Mouse (Mus musculus): ENCODE results near the gene 1700025G04Rik. TPM values are rescaled to one million over a fixed set of nuclear protein-coding genes. Genes with fewer than 3 reads are reported as not detected.

1700025G04Rik gene
- total RNA-seq, 2 experiments from 2014 or later: 21.8 to 26.0 TPM

DNA sequence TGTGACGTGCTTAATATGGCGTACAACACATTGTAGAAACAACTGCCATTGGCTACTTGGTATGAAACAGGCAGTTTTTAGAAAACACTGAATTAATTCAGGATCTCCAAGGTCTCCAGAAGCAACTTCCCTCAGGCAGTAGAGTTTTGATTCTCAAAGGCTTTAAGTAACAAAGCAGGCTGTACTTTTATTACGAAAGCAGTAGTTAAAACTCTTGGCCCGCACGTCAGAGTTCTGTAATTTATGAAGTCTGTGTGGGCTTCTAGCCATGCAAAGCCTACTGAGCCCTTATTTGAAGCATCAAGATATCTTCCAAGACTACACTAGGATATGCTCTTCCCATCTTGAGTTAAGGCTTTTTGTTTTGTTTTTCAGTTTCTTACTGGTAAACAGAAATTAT is 89.5 kb downstream of the 1700025G04Rik start:
- ATAC-seq (replicated peaks; ENCODE audit: poor library complexity, severe bottlenecking): no peak

DNA sequence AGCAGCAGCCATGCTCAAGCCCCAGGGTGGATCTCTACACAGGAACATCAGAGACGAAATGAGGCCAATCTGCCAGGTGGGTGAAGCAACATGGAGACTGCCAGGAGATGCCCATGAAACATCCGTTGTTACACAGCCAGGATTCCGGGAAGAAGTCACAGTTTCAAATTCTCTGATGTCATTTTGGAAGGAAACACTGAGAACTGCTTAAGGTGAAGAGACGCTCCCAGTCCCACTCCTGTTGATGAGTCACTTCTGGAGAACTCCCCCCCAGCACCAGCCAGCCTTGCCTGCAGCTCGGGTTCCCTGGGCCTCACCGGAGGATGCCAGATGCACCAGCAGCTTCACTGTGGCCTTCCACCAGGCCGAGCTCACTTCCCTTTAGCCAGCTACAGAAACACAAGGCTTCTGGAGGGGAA is 90.5 kb downstream of the 1700025G04Rik start:
- peak; percentile 76 for ATAC-seq (replicated peaks; ENCODE audit: poor library complexity, severe bottlenecking)

DNA sequence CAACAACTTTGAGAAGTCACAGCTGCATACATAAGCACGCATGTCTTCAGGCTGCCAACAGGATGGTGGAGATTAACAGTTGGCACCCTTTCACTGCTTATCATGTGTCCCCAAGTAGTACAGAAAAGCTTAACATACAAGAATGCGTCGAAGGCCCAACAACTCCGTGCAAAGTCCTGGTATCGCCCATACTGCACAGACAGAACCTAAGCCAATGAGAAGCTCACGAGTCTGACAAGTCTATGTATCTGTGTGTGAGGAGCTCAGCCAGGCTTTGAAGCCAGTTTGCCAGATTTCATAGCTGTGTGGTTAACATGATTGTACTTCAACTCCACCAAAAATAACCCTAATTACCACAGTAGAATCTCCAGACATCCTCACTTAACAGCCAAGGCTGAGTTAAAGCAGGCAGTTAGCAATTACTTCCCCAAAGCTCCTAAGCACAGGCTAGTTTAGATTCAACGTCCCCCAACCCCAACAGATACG is 91.2 kb downstream of the 1700025G04Rik start:
- peak; percentile 28 for ATAC-seq (replicated peaks; ENCODE audit: poor library complexity, severe bottlenecking)

DNA sequence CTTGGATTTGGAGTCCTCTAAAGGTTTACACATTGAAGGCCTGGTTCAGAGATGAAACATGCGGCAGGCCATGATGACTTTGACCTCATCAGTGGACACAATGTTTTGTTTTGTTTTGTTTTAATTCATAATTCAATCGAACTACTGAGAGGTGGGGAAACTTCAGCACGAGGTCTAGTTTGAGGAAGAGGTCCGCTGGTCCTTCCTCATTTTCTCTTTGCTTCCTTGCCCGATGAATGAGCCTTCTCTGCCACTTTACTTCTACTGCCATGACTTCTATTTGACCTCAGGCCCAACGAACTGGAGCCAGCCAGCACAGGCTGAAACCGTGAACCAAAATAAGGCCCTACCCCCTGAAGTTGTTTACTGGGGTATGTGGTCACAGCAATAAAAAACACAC is 92.3 kb downstream of the 1700025G04Rik start:
- peak; percentile 60 for ATAC-seq (replicated peaks; ENCODE audit: poor library complexity, severe bottlenecking)

DNA sequence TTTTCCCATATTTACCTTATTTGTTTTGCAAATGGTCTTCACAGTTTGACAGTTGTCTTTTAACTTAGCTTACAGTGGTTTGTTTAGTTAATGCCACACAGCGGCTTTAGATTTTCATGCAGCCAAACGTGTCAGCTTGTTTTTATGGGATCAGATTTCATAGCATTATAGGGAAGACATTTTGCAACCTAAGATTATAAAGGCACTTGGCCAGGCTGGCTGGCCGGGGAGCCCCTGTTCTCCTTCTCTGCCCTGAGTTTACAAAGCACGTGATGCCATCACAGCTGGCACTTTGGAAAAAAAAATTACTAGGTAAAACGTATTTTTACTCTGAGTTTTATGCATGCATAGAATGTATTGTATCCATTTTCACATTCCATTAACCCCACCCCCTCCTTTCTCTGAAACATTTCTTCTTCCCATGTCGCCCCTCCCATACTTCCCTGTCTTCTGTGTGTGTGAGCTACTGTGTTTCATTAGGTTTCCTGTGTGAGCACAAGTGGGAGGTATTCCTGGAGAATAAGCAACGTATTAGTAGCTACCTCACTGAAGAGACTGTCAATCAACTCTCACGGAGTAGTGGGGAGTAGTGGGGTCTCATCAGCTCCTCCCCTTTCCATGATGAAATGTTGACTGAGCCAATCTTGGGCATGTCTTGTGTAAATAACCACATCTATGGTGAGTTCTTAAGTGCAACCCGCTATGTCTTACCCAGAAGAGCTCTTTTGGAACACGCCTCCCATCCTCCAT is 93.8 kb downstream of the 1700025G04Rik start:
- ATAC-seq (replicated peaks; ENCODE audit: poor library complexity, severe bottlenecking): peak; percentile 59

DNA sequence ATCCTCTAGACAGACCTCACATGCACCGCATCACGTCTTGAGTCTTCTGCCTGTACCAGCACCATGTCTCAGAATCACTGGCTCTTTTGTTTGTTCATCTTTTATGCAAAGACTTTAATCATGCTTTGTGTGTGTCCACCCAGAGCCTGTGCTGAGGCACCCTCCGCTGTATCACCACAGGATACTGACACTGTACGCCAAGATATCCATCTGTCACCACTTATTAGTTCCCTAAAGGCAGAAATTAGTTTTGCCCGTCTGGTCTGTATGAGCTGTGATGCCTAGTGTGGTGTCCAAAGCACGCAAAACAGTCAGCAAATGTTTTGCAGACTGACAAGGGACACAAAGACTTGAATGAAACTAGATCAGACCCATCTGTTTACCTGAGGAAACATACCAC is 95.7 kb downstream of the 1700025G04Rik start:
- ATAC-seq (replicated peaks; ENCODE audit: poor library complexity, severe bottlenecking): no peak

DNA sequence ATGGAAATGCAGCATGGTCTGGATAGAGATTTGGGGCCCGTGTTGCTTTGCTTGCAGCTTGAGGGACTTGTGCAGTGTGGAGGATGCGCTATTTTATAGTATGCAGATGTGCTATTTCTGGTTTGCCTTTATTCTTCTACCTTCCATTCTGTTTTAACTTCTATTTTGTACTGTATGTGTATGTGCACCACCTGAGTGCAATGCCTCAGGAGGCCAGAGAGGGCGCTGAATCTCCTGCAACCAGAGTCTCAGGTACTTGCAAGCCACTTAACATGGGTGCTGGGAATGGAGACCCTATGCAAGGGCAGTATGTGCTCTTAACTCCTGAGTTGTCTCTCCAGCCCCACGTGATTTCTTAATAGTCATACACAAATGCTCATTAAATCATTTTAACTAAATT is 98.4 kb downstream of the 1700025G04Rik start:
- no peak for ATAC-seq (replicated peaks; ENCODE audit: poor library complexity, severe bottlenecking)

DNA sequence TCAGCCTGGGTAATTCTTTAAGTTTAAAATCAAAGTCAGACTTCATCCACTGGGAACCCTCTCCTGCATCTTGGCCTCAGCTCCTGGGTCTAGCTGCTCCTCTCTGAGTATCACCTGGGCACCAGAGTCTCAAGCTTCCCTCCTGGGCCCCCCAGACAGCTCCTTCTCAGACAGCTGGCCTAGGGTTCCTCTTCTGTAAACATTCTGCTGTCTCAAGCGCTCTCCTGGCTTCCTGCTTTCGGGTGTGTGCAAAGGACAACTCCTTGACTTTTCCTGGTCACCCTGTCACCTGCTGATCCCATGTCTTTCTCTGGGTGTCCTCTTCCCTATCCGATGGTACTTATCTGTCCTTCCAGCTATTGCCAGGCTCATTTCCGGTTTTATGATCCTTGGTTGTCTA is 99.3 kb downstream of the 1700025G04Rik start:
- no peak for ATAC-seq (replicated peaks; ENCODE audit: poor library complexity, severe bottlenecking)

DNA sequence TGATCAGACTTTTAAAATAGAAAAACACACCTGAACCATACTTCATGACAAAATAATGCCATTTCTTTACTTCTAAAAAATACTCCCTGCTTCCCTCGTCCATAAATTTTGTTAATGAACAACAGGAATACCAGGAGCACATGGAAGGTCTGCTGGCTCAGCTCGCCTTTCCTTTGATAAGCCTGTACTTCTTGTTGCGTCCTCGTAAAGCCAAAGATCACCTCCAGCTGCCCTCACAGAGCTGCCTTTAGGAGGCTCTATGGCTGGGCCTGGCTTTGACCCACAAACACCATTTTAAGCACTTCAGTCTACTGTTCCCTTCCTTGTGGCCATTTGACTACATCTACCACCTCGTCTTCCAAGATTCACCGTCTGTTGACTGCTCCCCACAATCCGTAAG is 101.2 kb downstream of the 1700025G04Rik start:
- ATAC-seq (replicated peaks; ENCODE audit: poor library complexity, severe bottlenecking): no peak

DNA sequence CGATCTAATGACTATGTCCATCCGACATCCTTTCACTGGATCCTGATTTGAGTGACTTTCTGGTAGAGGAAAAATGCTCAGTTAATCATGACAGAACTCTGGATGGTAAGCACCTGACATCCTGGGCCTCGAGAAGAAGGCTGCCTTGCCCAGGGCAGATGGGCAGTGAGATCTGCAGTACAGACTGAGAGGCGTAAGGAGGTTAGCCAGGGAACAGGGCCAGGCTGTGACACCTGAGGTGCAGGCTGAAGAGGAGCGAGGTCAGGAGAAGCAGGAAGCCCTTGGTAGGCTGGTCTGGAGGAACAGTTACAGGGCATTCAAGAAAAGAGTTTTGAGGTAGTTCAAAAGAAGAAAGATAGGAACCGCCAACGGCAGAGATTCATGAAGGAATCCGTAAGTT is 101.9 kb downstream of the 1700025G04Rik start:
- ATAC-seq (replicated peaks; ENCODE audit: poor library complexity, severe bottlenecking): no peak

DNA sequence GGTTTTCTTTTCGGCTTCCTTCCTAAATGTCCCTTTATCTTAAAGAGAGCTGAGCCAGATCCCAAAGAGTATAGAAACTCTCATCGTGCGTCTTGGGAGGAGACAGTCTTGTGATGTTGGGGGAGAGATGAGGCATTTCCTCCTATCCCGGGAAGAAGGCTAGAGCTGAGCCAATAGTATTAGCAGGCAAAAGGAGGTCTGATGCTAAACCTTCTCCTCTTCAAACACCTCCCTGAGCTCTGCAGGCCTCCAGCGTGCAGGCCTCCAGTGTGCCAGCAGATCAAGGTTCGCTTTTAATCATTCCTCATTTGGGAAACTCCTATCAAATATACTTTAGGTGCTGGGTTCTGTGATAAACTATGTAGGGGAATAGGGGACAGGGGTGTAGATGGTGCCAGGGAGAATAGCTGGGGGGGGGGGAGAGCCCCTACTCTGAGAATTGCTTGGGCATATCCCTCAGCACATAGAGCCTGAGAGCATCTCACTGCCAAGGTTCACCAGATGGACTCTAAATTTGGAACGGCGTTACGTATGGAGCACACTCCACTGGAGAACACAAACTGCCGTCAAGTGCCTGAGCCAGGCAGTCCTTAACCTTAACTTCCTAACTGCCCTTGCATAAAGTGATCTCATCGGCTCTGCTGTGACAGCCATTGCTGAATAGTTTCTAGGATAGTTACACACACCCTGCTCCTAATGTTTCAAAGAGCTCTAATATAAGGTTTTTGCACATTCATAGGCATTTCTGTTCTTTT is 103.7 kb downstream of the 1700025G04Rik start:
- ATAC-seq (replicated peaks; ENCODE audit: poor library complexity, severe bottlenecking): no peak

DNA sequence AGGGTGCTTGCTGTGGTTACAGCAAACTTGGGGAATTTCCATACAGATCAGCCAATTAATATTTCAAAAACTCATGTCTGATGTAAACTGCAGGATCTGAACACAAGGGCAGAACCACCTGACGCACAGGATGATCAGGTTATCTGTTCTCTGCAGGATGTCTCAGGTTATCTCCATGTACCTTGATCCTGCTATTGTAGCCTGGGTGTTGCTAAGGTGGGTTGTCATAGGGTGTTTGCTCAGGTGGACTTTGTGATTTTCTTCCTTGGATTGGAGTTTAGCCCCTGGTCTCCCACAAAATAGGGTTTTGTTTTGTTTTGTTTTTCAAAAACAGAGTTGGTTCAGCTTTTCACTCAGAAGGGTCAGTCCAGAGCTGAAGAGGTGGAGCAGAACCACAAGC is 104.9 kb downstream of the 1700025G04Rik start:
- no peak for ATAC-seq (replicated peaks; ENCODE audit: poor library complexity, severe bottlenecking)

DNA sequence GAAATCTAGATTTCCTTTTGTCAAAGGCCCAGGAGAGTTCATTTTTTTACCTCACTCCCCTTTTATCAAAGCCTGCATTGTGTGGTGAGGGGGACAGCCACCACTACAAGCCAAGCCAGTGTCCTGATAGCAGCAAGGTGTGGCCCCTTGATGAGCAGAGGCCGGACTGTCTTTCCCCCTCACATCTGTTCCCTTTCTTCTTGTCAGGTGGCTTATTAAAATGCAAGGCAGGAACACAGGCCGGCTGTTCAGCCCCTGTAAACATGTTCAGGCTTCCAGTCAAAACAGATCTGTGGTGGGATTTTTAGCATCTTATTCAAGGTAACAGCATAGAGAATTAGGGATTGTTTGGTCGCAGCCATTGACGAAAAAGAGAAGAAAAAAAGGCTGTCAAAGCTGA is 105.9 kb downstream of the 1700025G04Rik start:
- no peak for ATAC-seq (replicated peaks; ENCODE audit: poor library complexity, severe bottlenecking)

DNA sequence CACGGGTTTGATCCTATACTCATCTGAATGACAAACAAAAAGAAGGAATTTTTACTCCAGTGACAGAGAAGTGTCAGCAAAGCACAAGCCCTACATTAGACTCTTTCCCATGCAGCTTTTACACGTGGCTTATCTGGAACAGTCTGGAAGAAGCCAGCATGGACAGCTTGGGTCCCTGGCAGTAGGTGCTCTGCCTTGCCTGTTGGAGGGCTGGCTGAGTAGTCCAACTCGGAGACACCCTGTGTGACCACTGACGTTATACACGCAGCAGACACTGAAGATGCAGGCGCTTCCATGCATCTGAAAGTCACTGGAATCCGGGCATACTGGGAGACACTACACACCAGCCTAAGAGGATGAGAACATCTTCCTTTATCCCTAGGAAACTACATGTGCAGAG is 109.4 kb downstream of the 1700025G04Rik start:
- ATAC-seq (replicated peaks; ENCODE audit: poor library complexity, severe bottlenecking): no peak

DNA sequence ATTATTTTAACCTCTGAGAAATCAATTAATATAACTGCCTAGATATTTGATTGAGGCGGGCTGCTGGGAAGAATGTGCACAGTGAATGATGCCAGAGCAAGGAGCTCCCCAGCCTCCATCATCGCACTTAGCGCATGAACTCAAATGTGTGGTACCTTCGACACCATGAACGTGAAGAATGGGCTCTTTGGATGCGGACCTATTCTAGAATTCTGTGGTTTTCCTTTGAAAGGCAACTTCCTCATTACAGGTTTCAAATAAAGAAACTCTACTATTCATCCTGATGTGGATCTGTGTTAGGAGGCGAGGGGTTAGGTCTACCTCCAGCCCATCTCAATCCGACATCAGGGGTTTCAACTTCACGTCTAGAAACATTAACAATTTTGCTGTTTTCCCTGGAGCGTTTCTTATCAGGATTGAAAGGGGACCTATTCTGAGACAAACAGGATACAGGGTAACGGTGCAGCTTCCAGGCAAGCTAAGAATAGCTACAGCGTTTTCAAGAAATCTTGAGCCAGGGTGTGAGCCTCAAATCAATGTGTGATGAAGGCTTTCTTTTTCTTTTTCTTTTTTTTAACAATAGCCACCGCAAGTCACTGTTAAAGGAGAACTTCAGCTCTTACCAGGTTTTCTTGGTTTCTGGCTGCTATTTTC is 110.0 kb downstream of the 1700025G04Rik start:
- ATAC-seq (replicated peaks; ENCODE audit: poor library complexity, severe bottlenecking): peak; percentile 68

DNA sequence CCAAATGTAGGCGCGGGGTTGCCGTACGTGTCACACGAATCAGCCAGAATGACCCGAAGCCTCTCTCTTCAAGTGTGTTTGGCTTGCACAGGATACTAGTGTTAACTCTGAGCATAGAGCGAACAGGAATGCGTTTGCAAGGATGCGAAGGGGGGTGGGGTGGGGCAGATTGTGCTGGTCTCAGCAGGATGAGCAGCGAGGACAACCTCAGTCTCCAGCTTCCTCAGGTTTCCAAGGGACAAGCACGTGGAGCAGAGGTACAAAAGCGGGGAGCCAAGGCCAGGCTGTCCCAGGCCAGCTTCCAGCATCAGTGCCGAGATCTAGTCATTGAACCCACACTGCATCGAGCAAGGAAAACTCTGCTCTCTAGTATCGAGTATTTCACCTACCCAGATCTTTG is 111.2 kb downstream of the 1700025G04Rik start:
- no peak for ATAC-seq (replicated peaks; ENCODE audit: poor library complexity, severe bottlenecking)

DNA sequence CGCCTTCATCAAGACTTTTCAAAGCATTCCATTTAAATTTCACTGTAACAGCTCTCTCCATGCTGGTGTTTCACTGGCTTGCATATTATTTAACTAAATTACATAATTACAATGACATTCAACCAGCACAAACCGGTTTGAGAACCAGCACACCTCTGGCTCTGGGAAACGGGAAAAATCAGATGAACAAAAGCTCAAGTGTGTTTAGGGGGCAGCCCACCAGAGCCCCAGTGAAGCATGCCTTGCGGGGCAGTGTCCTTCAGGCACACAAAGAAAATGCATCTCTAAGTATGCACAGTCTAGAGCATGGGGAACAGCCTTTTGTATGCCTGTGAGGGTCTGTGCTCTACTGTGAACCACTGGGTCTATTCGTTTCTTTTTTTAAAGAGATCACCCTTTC is 112.3 kb downstream of the 1700025G04Rik start:
- ATAC-seq (replicated peaks; ENCODE audit: poor library complexity, severe bottlenecking): no peak

DNA sequence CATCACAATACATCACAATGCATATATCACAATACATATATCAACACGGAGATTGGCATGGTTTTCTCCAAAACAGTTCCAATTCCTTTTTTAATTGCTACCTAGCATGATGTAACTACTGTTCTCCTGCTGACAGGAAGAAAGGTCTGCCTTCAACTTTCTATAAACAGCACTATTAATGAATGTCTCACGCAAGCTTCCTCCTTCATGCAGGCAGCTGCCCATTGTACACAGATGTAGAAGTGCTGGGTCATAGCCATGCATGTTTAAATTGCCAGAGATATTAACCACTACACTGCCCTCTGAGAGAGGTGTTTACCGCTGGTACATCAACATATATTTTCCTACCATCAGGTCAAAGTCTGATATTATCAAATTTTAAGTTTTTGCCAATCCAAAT is 113.1 kb downstream of the 1700025G04Rik start:
- peak; percentile 75 for ATAC-seq (replicated peaks; ENCODE audit: poor library complexity, severe bottlenecking)

DNA sequence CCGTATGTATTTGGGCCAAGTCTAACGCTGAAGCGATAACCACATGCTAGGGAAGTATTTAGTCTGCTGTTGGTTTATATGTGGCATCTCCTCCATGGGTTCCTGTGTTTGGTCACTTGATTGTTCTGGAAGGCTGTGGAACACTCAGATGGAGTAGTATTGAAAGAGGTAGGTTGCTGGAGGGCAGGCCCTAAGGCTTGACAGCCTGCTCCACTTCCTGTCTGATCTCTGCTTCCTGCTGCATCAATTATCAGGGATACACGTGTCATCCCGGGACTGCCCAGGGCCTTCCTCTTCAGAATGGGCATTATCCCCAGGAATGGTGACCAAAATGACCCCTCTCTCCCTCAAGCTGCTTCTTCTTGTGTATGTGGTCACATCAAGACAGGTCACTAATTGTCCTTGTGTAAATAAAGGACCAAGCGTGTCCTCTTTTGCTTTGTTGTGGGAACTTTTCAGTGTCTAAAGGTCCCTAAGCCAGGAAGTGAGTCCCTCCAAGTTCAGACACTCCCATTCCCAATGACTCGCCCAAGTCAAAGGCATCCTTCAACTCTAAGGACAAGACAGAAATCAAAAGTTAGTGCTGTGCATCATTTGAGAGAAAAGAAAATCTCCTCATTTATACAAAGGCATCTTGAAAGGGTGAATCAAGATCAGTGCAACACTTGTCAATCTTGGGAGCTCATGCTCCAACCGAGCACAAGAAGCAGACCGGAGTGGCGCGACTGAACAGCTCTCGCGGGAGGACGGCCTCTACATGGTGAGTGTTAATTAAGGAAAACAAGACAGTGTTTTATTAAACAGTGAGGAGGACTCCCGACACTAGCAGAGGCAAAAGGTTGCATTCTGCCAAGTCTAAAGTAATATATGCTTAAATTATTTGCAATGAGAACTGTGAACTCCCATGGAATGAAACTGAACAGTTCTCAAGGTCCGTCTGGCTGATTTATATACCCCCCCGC is 114.2 kb downstream of the 1700025G04Rik start:
- no peak for ATAC-seq (replicated peaks; ENCODE audit: poor library complexity, severe bottlenecking)

DNA sequence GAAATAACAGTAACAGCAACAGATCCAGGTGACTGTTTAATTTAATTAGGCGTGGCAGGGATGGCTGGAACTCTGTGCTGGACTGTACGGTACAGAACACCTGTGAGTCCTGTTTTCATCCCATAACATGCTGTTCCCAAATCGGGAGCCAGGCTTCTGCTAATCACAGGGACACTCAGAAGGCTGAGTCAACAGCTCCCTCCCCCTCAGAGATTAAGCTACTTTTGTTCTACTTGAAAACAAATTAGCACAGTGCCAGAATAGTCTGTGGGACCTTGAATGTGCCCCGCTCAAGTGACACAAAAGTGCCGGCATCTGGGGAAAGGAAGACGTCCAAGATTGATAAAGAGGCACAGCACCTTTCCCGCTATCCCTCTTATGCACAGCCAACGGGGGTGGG is 115.0 kb downstream of the 1700025G04Rik start:
- no peak for ATAC-seq (replicated peaks; ENCODE audit: poor library complexity, severe bottlenecking)

Measured in granulocyte monocyte progenitor cell, adult 5-6 weeks (primary cell).